Mouse (Mus musculus) heart, embryonic 16.5 days (tissue): Measurements from ENCODE around the gene Nudt2. TPM values are rescaled to one million over a fixed set of nuclear protein-coding genes. Genes with fewer than 3 reads are reported as not detected.

Experiments
- ATAC-seq: fragments of 200-750 bp; cut with Nextera tagmentation; replicated peaks from 2 replicates; pipeline ENCODE4 v1.8.0; 2017; ENCODE audit warnings: moderate number of reproducible peaks; ENCODE audit not compliant: insufficient read depth, low FRiP score; ENCODE audit errors: extremely low read depth
- H3K27ac ChIP-seq: fragments of 300-500 bp; sonication (generic); 2 replicates; pipeline ENCODE4 v1.5.1; 2014; ENCODE audit warnings: mild to moderate bottlenecking, low read length, control low read depth, moderate library complexity
- H3K27me3 ChIP-seq: fragments of 300-500 bp; sonication (generic); 2 replicates; pipeline ENCODE4 v1.6.1; 2014; ENCODE audit warnings: low read length, mixed read lengths; ENCODE audit not compliant: control insufficient read depth, insufficient read depth
- H3K36me3 ChIP-seq: fragments of 300-500 bp; sonication (generic); 2 replicates; pipeline ENCODE4 v1.6.1; 2014; ENCODE audit not compliant: control insufficient read depth, insufficient read depth
- H3K4me1 ChIP-seq: fragments of 300-500 bp; sonication (generic); 2 replicates; pipeline ENCODE4 v1.6.1; 2014; ENCODE audit warnings: low read length, mixed read lengths; ENCODE audit not compliant: control insufficient read depth, insufficient read depth
- H3K4me2 ChIP-seq: fragments of 300-500 bp; sonication (generic); 2 replicates; pipeline ENCODE4 v1.6.1; 2014; ENCODE audit warnings: low read depth, mild to moderate bottlenecking, control low read depth, low read length
- H3K4me3 ChIP-seq: fragments of 300-500 bp; sonication (generic); 2 replicates; pipeline ENCODE4 v1.5.1; 2014; ENCODE audit warnings: mild to moderate bottlenecking, control low read depth, low read length
- H3K9ac ChIP-seq: fragments of 300-500 bp; sonication (generic); 2 replicates; pipeline ENCODE4 v1.6.1; 2014; ENCODE audit warnings: low read length, control low read depth
- H3K9me3 ChIP-seq: fragments of 300-500 bp; sonication (generic); replicated peaks from 2 replicates; pipeline ENCODE4 v1.6.1; 2016; ENCODE audit warnings: low read length; ENCODE audit not compliant: control insufficient read depth
- WGBS: fragments of 180-500 bp; shearing (Covaris S2); extraction: QIAGEN DNeasy Blood & Tissue Kit; methylation state at CpG from one replicate; pipeline ENCODE4 v1.1.7; 2014; 5-methylcytosine and 5-hydroxymethylcytosine counted together
- polyA plus RNA-seq: library from polyadenylated mRNA; unstranded; fragments of >200 nt; fragmentation: Nextera tagmentation; extraction: Ambion mirVana; gene quantifications from 2 replicates; pipeline ENCODE4 v1.2.1, GENCODE M21; 2015

Gene Nudt2
- polyA plus RNA-seq, 1 experiment from 2014 or later, result 41.7 TPM

GRCm38 (mm10) chr4:41506156-41506555 is 41.2 kb downstream of the Nudt2 start:
- peak overlapping the region; percentile 89 for H3K4me2 ChIP-seq
- H3K9me3 ChIP-seq, result no peaks in the 10 kb centered on the region
- peaks cover 8% of the 10 kb centered on the region; the same call in 1 of the 2 replicates for H3K4me1 ChIP-seq
- WGBS, result 15% methylated on average over 13 of the region's 13 CpGs
- H3K9ac ChIP-seq, result no peak overlapping the region
- no peaks in the 10 kb centered on the region for H3K36me3 ChIP-seq
- peaks cover 14% of the 10 kb centered on the region for H3K27me3 ChIP-seq
- no peak overlapping the region for H3K27ac ChIP-seq
- H3K4me3 ChIP-seq, result peak overlapping the region; percentile 57
- ATAC-seq, result no peak

- Histone ChIP-seq H3K9me3 (no peaks in the 10 kb centered on the region), H3K9ac (peak overlapping the region; percentile 63), H3K27me3 (peaks cover 12% of the 10 kb centered on the region), H3K4me1 (peaks cover 8% of the 10 kb centered on the region; the same call in 1 of the 2 replicates), H3K4me3 (peak overlapping the region; percentile 57), H3K4me2 (peak overlapping the region; percentile 89), H3K36me3 (no peaks in the 10 kb centered on the region), H3K27ac (no peak overlapping the region)
- under 1% methylated on average over 29 of the region's 29 CpGs for WGBS
- ATAC-seq, result peak; percentile 63
These were observed 42.0 kb downstream of the Nudt2 start for GRCm38 (mm10) chr4:41506906-41507305.

- no peaks in the 10 kb centered on the region for H3K9me3 ChIP-seq
- ATAC-seq, result no peak
- peaks cover 16% of the 10 kb centered on the region for H3K27me3 ChIP-seq
These were observed 42.5 kb downstream of the Nudt2 start for GRCm38 (mm10) chr4:41507326-41507924.

DNA sequence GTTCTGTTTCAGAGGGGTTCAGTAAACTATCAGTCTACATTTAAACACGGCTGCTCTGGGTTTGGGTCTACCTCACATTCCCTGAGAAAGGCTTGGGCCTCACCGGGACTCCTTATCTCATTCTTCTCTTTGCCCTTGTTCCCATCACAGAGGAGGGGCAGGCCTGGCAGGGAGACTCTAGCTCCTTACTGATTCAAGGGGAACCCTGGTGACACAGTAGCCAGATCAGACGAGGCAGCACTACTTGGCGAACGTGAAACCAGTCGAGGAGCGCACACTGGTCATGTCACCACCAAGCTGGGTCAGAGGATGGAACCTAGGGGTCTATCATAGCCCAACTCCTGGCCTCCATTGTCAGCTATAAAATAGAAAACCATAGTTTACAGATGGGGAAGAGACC is 43.0 kb downstream of the Nudt2 start:
- H3K9ac ChIP-seq, result no peak overlapping the region
- no peak overlapping the region for H3K27ac ChIP-seq
- no peak for ATAC-seq
- no peaks in the 10 kb centered on the region for H3K36me3 ChIP-seq
- H3K27me3 ChIP-seq, result peaks cover 16% of the 10 kb centered on the region
- peaks cover 4% of the 10 kb centered on the region; the same call in 1 of the 2 replicates for H3K4me1 ChIP-seq
- H3K4me3 ChIP-seq, result no peak overlapping the region
- no peaks in the 10 kb centered on the region for H3K9me3 ChIP-seq
- no peak overlapping the region for H3K4me2 ChIP-seq
- WGBS, result 46% methylated on average over 7 of the region's 7 CpGs

More at GRCm38 (mm10) chr4:41507326-41507924, 42.5 kb downstream of the Nudt2 start:
- peak overlapping the region; percentile 89 for H3K4me2 ChIP-seq
- H3K27ac ChIP-seq, result no peak overlapping the region
- peak overlapping the region; percentile 57 for H3K4me3 ChIP-seq
- peak overlapping the region; percentile 63 for H3K9ac ChIP-seq
- WGBS, result 5% methylated on average over 22 of the region's 22 CpGs
- H3K36me3 ChIP-seq, result no peaks in the 10 kb centered on the region
- peaks cover 4% of the 10 kb centered on the region; the same call in 1 of the 2 replicates for H3K4me1 ChIP-seq

DNA sequence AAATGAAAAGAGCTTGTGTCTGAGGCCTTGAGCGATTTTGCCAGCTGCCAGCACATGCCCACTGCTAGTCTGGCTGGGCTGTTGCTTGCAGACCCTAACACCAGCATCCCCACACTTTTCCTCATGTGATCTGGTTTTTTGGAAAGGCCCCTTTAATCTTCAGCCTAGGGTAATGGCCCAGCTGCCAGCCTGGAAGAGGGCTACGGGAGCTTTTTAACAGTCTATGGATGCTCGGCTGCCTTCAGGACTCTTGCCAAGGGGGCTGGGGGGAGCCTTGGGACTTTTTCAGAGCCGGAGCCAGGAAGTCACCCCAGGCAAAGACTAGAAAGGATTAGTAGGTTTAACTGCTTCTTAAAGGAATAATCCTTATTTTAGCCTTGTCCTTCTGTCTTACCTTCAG is 48.4 kb downstream of the Nudt2 start:
- Histone ChIP-seq H3K9ac (no peak overlapping the region), H3K4me2 (no peak overlapping the region), H3K9me3 (no peaks in the 10 kb centered on the region), H3K27me3 (peaks cover 13% of the 10 kb centered on the region), H3K27ac (no peak overlapping the region), H3K4me1 (no peaks in the 10 kb centered on the region), H3K4me3 (no peak overlapping the region), H3K36me3 (no peaks in the 10 kb centered on the region)
- ATAC-seq, result no peak
- WGBS, result 40% methylated on average over 4 of the region's 4 CpGs

- Histone ChIP-seq H3K4me3 (no peak overlapping the region), H3K4me2 (no peak overlapping the region), H3K9ac (no peak overlapping the region), H3K27ac (no peak overlapping the region), H3K4me1 (no peaks in the 10 kb centered on the region), H3K27me3 (peaks cover 9% of the 10 kb centered on the region), H3K9me3 (no peaks in the 10 kb centered on the region), H3K36me3 (no peaks in the 10 kb centered on the region)
- no peak for ATAC-seq
- WGBS, result 18% methylated on average over 8 of the region's 8 CpGs
These were observed 48.8 kb downstream of the Nudt2 start for GRCm38 (mm10) chr4:41513714-41514113.

DNA sequence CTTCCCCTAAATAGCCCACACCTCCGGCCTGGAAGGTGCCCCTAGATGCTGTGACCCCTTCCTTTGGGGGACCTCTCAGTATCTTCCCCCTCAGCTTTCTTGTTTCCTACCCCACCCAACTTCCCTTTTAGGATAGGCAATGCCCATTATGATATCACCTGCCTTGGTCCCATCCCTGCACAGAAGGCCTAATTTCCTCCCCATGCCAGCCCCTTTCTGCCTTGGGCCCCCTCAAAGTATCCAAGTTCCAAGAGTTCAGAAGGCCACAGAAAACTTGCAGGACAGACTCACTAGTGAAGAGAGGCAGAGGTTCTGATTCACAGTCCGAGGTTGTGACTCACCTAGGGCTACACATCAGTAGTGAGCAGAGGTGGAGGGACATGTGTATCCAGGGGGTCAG is 52.3 kb downstream of the Nudt2 start, which contains the start of gene 1110017D15Rik:
Gene 1110017D15Rik, minus strand, starts transcription at position 101 of the 400 bp plus-strand sequence.
- H3K9ac ChIP-seq, result no peak within 1 kb of the TSS
- no peaks in the 10 kb centered on the region for H3K4me1 ChIP-seq
- H3K27ac ChIP-seq, result no peak within 1 kb of the TSS
- no peaks in the 10 kb centered on the region for H3K9me3 ChIP-seq
- H3K4me2 ChIP-seq, result no peak within 1 kb of the TSS
- no peak for ATAC-seq
- no peaks in the 10 kb centered on the region for H3K36me3 ChIP-seq
- H3K27me3 ChIP-seq, result peaks cover 3% of the 10 kb centered on the region
- H3K4me3 ChIP-seq, result no peak within 1 kb of the TSS
- 71% methylated on average over 2 of the region's 2 CpGs for WGBS

GRCm38 (mm10) chr4:41518349-41518748 is 53.4 kb downstream of the Nudt2 start:
- Histone ChIP-seq H3K4me1 (no peaks in the 10 kb centered on the region), H3K27ac (no peak overlapping the region), H3K27me3 (peaks cover 4% of the 10 kb centered on the region), H3K9ac (no peak overlapping the region), H3K36me3 (no peaks in the 10 kb centered on the region), H3K9me3 (no peaks in the 10 kb centered on the region), H3K4me2 (no peak overlapping the region), H3K4me3 (no peak overlapping the region)
- no peak for ATAC-seq
- WGBS, result 70% methylated on average over 7 of the region's 7 CpGs

- Histone ChIP-seq H3K27me3 (peaks cover 4% of the 10 kb centered on the region), H3K4me3 (no peak overlapping the region), H3K27ac (no peak overlapping the region), H3K4me2 (no peak overlapping the region), H3K4me1 (no peaks in the 10 kb centered on the region), H3K36me3 (no peaks in the 10 kb centered on the region), H3K9me3 (no peaks in the 10 kb centered on the region), H3K9ac (no peak overlapping the region)
- WGBS, result 93% methylated on average over 5 of the region's 5 CpGs
- ATAC-seq, result no peak
These were observed 54.2 kb downstream of the Nudt2 start for GRCm38 (mm10) chr4:41519195-41519594.
